Mouse (Mus musculus): ENCODE measurements around the gene Gad2. TPM values are rescaled to one million over a fixed set of nuclear protein-coding genes. Genes with fewer than 3 reads are reported as not detected.

Gene Gad2
- polyA plus RNA-seq, 1 experiment from 2014 or later, result 36.7 TPM

DNA sequence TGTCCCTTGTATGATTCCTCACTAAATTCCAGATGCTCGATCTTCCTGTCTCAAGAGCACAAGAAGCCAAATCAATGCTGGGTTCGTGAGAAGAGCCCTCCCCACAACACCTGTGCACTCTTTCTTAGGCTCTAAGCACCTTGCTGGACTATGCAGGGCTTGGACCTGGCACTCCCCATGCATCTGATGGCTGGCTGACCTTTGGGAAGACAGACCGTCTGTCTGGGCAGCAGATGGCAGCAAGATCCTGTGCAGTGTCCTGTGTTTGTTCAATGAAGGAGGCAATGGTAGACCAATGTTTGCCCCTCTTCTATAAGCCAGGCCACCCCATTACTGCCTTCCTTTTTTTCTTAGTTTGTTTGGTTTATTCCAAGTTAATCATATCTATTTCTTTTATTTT lies 119.2 kb downstream of the Gad2 start:
- Histone ChIP-seq H3K4me3 (no peak overlapping the region), H3K9ac (no peak overlapping the region), H3K4me1 (0 out of 2 replicates have a peak, but pooled peaks cover 3% of the 10 kb centered on the region), H3K36me3 (no peaks in the 10 kb centered on the region), H3K27ac (no peak overlapping the region), H3K4me2 (replicated peaks) (no peak overlapping the region), H3K9me3 (no peaks in the 10 kb centered on the region), H3K27me3 (replicated peaks) (0 out of 2 replicates have a peak, but pooled peaks cover 2% of the 10 kb centered on the region)
- ATAC-seq (ENCODE audit: low FRiP score, low read depth), result no peak
- WGBS, result 73% methylated on average over 3 of the region's 3 CpGs

Small RNA genes within 50 kb of the gene (microRNA-seq; reads per million reads assigned to microRNA genes)
- gene Gm23636 (not detected), gene Mir3967 (not detected)

Other genes starting within 250 kb of the Gad2 start
- gene Apbb1ip, start 151.9 kb downstream of the Gad2 start, polyA plus RNA-seq (2016; fragmentation: Nextera tagmentation; extraction: Ambion mirVana), result 0.65 and 1.3 TPM in 2 replicates

Data from neural tube, embryonic 12.5 days (tissue).